Mouse (Mus musculus) E14TG2a.4 (cell line): Measurements from ENCODE around the gene Olfr373.
"Not testable (repeated sequence)": the region's sequence is repeated elsewhere in the genome, so short reads cannot be mapped to it uniquely, and the experiment has no call there.

Experiments
- H3K27me3 ChIP-seq: 2 replicates; pipeline ENCODE4 v1.6.1; 2014; ENCODE audit warnings: low read length, control low read depth; ENCODE audit not compliant: insufficient read depth
- H3K36me3 ChIP-seq: 2 replicates; pipeline ENCODE4 v1.6.1; 2014; ENCODE audit warnings: low read length, control low read depth; ENCODE audit not compliant: insufficient read depth
- H3K4me1 ChIP-seq: replicated peaks from 2 replicates; pipeline ENCODE4 v1.6.1; 2014; ENCODE audit warnings: low read depth, low read length, control low read depth
- H3K4me3 ChIP-seq: replicated peaks from 2 replicates; pipeline ENCODE4 v1.5.1; 2014; ENCODE audit warnings: mild to moderate bottlenecking, low read length
- H3K9me3 ChIP-seq: 2 replicates; pipeline ENCODE4 v1.6.1; 2014; ENCODE audit warnings: low read length, control low read depth
- CTCF ChIP-seq: conservative IDR thresholded peaks from 2 replicates; pipeline ENCODE4 v1.5.1; 2014; ENCODE audit warnings: low read length
- NANOG ChIP-seq: IDR thresholded peaks from 2 replicates; pipeline ENCODE4 v1.6.1; 2014; ENCODE audit warnings: borderline replicate concordance, low read length, mixed read lengths
- POU5F1 ChIP-seq: IDR thresholded peaks from 2 replicates; pipeline ENCODE4 v1.6.1; 2014; ENCODE audit warnings: low read length, borderline replicate concordance

The Olfr373 gene

DNA sequence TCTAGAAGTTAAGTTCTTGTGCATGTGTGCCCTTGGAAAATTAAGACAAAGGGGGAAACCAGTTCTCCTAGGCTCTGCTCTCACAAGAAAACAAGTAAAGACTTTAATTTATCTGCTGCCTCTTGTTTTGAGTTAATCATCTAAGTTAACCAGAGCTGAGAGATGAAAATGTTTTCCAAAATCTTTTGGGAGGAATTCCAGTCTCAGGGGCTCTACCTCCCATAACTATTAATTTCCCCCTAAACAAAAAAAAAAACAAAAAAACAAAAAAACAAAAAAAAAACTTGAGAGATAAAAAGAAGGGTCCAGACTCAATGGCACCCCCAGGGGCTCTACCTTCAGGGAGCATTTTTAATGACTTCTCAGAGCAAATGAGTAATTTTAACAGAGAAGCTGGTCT is at the start of gene Olfr373:
Gene Olfr373 (plus strand): TSS at position 301 of the 400 bp plus-strand sequence.
- not testable (repeated sequence) for H3K4me3 ChIP-seq, H3K4me1 ChIP-seq, H3K27me3 ChIP-seq, H3K9me3 ChIP-seq, H3K36me3 ChIP-seq

DNA sequence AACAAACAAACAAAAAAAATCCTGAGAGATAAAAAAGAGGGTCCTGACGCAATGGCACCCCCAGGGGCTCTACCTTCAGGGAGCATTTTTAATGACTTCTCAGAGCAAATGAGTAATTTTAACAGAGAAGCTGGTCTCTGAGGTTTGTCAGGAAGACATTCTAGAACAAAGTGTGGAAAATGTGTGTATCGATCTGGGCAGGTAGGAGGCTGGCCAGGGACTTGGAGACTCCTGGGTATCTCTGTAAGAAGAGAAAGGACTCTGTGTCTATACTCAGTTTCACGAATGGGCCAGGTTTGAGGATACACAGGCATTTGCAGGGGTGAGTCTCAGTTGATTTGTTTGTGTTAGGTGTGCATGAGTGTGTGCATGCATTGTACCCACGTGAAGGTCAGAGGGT is 42.1 kb upstream of the Olfr373 start, which contains the start of gene Olfr372:
Gene Olfr372 (plus strand): TSS at position 301 of the 400 bp plus-strand sequence.
- H3K27me3 ChIP-seq, H3K4me3 ChIP-seq, H3K9me3 ChIP-seq, H3K4me1 ChIP-seq, H3K36me3 ChIP-seq: not testable (repeated sequence)

GRCm38 (mm10) chr8:72042493-72042892 is 40.5 kb upstream of the Olfr373 start:
- H3K9me3 ChIP-seq = no peaks in the 10 kb centered on the region
- no peaks in the 10 kb centered on the region for H3K36me3 ChIP-seq
- no peaks in the 10 kb centered on the region for H3K27me3 ChIP-seq
- H3K4me1 ChIP-seq = no peaks in the 10 kb centered on the region
- TF ChIP-seq CTCF (no peak), POU5F1 (no peak)
- no peak overlapping the region for H3K4me3 ChIP-seq

- H3K4me1 ChIP-seq, H3K27me3 ChIP-seq, H3K36me3 ChIP-seq, H3K4me3 ChIP-seq: not testable (repeated sequence)
- peaks cover 15% of the 10 kb centered on the region for H3K9me3 ChIP-seq
These were observed 28.3 kb upstream of the Olfr373 start for GRCm38 (mm10) chr8:72054633-72055032.

GRCm38 (mm10) chr8:72057643-72058042 is 25.3 kb upstream of the Olfr373 start:
- peaks cover 15% of the 10 kb centered on the region for H3K9me3 ChIP-seq
- H3K4me3 ChIP-seq, H3K4me1 ChIP-seq, H3K27me3 ChIP-seq, H3K36me3 ChIP-seq: not testable (repeated sequence)

- H3K27me3 ChIP-seq, H3K36me3 ChIP-seq, H3K4me1 ChIP-seq, H3K4me3 ChIP-seq, H3K9me3 ChIP-seq: not testable (repeated sequence)
These were observed 16.1 kb upstream of the Olfr373 start for GRCm38 (mm10) chr8:72066819-72067399.

DNA sequence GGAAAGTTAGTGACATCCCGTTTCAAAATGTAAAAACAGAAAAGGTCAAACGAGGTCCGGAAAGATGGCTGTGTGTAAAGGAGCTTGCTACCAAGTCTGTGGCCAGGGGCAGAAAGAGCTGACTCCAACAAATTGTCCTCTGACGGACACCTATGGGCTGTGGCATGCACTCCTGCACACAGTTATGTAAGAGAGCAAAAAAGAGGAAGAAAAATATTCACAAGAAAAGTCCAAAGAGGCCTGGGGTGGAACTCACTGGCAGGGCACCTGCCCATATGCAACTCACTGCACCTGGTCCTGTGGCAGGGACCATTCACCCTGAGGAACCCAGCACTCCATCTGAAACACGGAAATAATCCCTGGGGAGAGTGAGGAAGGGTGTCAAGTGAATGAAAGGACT is 1.8 kb downstream of the Olfr373 start:
- no peak for TF ChIP-seq POU5F1
- TF ChIP-seq CTCF = no peak
- no peak for TF ChIP-seq NANOG
- H3K4me1 ChIP-seq = no peaks in the 10 kb centered on the region
- no peaks in the 10 kb centered on the region for H3K36me3 ChIP-seq
- H3K4me3 ChIP-seq = no peak overlapping the region
- no peaks in the 10 kb centered on the region for H3K9me3 ChIP-seq
- no peaks in the 10 kb centered on the region; the same call in 1 of the 2 replicates for H3K27me3 ChIP-seq

DNA sequence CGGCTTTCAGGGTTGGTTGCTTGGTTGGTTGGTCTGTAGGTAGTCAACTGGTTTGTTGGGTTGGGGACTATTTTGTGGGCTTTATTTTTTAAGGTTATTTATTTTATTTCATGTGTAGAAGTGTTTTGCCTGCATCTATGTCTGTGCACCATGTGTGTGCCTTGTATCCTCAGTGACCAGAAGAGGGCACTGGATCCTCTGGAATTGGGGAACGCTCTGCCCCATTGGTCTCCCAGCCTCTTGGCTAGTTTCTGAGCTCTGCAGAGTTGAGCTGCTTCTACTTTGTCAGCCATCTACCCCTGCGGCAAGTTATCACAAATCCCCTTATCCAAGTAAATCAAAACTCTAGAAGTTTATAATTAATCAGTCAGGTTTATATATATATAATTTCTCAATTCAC is 4.6 kb downstream of the Olfr373 start:
- not testable (repeated sequence) for H3K4me3 ChIP-seq, H3K27me3 ChIP-seq, H3K4me1 ChIP-seq, H3K36me3 ChIP-seq, H3K9me3 ChIP-seq
- TF ChIP-seq CTCF = peak; percentile 20; the same call in 1 of the 2 replicates

DNA sequence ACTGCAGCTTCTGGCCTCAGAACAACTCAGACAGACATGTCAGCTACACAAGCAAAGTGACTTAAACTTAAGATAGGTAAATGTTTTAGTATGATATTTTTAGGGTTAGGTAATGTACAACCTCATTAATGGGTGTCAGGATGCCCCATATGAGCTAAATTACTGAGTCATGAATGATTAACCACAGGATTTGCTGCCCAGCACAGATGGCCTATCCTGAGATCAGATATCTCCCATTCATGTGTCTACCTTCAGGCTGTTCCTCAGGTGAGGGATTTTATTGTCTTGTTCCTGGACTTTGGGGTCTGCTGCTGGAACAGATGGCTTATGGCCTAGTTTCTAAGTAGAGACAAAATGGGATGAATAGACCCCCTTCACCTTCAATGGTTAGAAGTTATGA is 13.7 kb downstream of the Olfr373 start:
- not testable (repeated sequence) for H3K36me3 ChIP-seq, H3K9me3 ChIP-seq, H3K4me3 ChIP-seq, H3K4me1 ChIP-seq, H3K27me3 ChIP-seq

DNA sequence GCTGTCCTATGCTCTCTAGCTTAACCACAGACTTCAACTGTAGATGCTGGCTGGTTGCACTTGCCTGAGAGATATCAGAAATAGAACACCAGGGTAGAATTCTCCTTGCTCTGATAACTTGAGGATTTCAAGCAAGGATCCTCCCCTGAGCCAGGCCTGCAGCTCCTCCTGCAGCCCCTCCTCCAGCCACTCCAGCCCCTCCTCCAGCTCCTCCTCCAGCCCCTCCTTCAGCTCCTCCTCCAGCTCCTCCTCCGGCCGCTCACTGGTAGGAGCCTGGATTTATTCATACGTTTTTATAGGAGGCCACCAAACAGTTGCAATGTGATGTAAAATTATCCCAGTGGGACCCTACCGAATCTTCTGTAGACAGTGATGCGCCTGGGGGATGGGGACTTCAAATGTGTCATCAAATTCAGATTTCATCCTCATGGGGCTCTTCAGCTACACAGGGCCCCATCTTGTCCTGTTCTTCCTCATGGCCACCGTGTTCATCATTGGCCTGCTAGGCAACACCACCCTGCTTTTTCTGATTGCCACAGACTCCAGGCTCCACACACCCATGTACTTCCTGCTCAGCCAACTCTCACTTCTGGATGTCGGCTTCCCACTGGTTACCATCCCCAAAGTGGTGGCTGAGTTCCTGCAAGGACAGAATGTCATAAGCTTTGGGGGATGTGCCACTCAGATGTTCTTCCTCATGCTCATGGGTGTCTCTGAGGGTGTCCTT is 16.6 kb downstream of the Olfr373 start:
- H3K9me3 ChIP-seq = peaks cover 12% of the 10 kb centered on the region
- not testable (repeated sequence) for H3K36me3 ChIP-seq, H3K27me3 ChIP-seq, H3K4me1 ChIP-seq, H3K4me3 ChIP-seq
